Mouse (Mus musculus) lung, adult 2 months (tissue): ENCODE results near the gene Mrpl55.

Source experiments
- CTCF ChIP-seq: fragments of 200-500 bp; IDR thresholded peaks from 2 replicates; pipeline ENCODE4 v1.5.1; 2011; ENCODE audit warnings: mild to moderate bottlenecking, low read length, control low read depth; ENCODE audit not compliant: insufficient read depth
- POLR2A ChIP-seq: fragments of 200-500 bp; IDR thresholded peaks from 2 replicates; pipeline ENCODE4 v1.6.1; 2011; ENCODE audit warnings: low read depth, mild to moderate bottlenecking, control low read depth, low read length, borderline replicate concordance; ENCODE audit errors: extremely low read depth

DNA sequence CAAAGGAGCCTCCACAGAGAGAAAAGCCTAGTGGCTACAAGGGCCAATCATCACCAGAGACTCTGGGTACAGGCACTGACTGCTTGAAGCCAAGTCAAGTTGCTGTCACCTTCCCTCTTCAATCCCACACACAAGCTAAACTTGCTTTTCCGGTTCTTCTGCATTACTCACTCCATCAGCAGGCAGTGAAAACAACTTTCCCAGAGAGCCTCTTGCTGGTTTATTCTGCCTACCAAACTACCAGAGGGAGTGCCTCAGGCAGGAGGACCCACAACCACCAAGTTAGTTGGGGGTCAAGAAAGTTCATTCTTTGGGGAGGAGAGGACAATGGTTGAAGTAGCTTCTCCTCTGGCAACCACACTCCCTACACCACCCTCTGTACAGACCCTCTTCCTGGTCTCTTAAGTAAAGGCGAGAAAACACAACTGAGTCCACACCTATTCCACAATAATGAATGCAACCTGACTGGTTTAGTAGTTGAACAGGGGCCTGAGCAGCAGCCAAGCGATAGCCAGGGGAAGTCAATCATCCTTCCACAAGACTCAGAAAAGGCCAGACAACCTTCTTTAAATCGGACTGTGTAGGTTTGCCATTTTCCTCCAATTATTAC lies 16.2 kb downstream of the Mrpl55 start:
- no peak for TF ChIP-seq POLR2A
- no peak for TF ChIP-seq CTCF
